Mouse (Mus musculus): Measurements from ENCODE around the gene Traf3ip1. TPM values are rescaled to one million over a fixed set of nuclear protein-coding genes. Genes with fewer than 3 reads are reported as not detected.

Gene Traf3ip1
- 4.9 and 5.6 TPM in 2 replicates for polyA plus RNA-seq (2012; rRNA removed)

GRCm38 (mm10) chr1:91494457-91495140 lies at the start of gene Traf3ip1:
Traf3ip1 (plus strand) TSS chr1:91494647.

GRCm38 (mm10) chr1:91459059-91459809 lies 35.2 kb upstream of the Traf3ip1 start, which contains the start of gene Per2:
Per2 (minus strand) TSS chr1:91459324.

DNA sequence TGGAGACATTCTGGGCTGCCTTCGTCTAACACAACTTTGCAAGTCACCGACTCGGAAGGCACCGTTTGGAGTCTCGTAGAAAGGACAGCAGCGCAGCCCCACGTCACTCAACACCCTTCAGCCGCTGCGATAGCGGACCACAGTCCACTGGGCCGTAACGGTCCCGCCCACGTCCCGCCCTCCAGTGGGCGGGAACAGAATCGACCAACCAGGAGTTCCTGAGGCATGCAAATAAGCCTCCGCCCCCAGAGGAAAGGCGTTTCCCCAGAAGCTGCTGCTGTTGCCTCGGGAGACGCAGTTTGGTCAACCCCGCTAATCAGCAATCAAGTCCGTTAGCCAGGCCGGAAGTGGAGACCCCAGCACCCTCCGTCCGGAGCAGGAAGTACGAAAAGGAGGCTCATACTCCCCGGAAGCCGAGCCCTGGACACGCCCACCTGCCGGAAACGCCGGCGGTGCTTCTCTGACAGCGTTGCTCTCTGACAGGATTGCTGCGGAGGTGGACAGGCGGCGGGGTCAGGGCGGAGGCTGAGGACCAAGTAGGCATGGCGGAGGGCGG lies 45.9 kb downstream of the Traf3ip1 start, which contains the start of gene Asb1:
Gene Asb1, plus strand, starts transcription at position 274 of the 556 bp plus-strand sequence.

Other genes starting within 250 kb of the Traf3ip1 start
- 24.7 and 25.8 TPM in 2 replicates for gene Ube2f, start 244.3 kb upstream of the Traf3ip1 start, polyA plus RNA-seq (2012; rRNA removed)
- 17.8 and 19.6 TPM in 2 replicates for gene Scly, start 196.3 kb upstream of the Traf3ip1 start, polyA plus RNA-seq (2012; rRNA removed)
- 0.08 and 0.20 TPM in 2 replicates for gene Espnl, start 172.6 kb upstream of the Traf3ip1 start, polyA plus RNA-seq (2012; rRNA removed)
- gene Klhl30, start 143.6 kb upstream of the Traf3ip1 start, polyA plus RNA-seq (2012; rRNA removed): 4.3 and 4.9 TPM in 2 replicates
- 10.5 and 12.9 TPM in 2 replicates for gene Erfe, start 128.2 kb upstream of the Traf3ip1 start, polyA plus RNA-seq (2012; rRNA removed)
- 47.9 and 49.3 TPM in 2 replicates for gene Ilkap, start 95.8 kb upstream of the Traf3ip1 start, polyA plus RNA-seq (2012; rRNA removed)
- 150 and 162 TPM in 2 replicates for gene Hes6, start 80.6 kb upstream of the Traf3ip1 start, polyA plus RNA-seq (2012; rRNA removed)
- 9.6 and 16.1 TPM in 2 replicates for gene Per2, start 35.3 kb upstream of the Traf3ip1 start, polyA plus RNA-seq (2012; rRNA removed)
- gene Asb1, start 45.9 kb downstream of the Traf3ip1 start, polyA plus RNA-seq (2012; rRNA removed): 2.2 and 2.8 TPM in 2 replicates

All from colon, adult 2 months (tissue).